Mouse (Mus musculus): ENCODE results near the gene Mypn.

GRCm38 (mm10) chr10:63142660-63143059, 61.1 kb downstream of the Mypn start:
- TF ChIP-seq POLR2A (IDR thresholded peaks at IDR 0.05; ENCODE audit: borderline replicate concordance, low read depth, low read length), result no peak
- no peak for TF ChIP-seq CTCF (IDR thresholded peaks at IDR 0.05; ENCODE audit: low read depth, low read length)
